Mouse (Mus musculus) heart, postnatal 0 days (tissue): Measurements from ENCODE around the gene Atg3.

Experiments used
- CTCF ChIP-seq: IDR thresholded peaks from 2 replicates; pipeline ENCODE4 v1.5.1; 2016; ENCODE audit warnings: antibody characterized with exemption, control low read depth, low read depth
- EP300 ChIP-seq: IDR thresholded peaks from 2 replicates; pipeline ENCODE4 v1.6.1; 2016; ENCODE audit warnings: antibody characterized with exemption, low read depth

DNA sequence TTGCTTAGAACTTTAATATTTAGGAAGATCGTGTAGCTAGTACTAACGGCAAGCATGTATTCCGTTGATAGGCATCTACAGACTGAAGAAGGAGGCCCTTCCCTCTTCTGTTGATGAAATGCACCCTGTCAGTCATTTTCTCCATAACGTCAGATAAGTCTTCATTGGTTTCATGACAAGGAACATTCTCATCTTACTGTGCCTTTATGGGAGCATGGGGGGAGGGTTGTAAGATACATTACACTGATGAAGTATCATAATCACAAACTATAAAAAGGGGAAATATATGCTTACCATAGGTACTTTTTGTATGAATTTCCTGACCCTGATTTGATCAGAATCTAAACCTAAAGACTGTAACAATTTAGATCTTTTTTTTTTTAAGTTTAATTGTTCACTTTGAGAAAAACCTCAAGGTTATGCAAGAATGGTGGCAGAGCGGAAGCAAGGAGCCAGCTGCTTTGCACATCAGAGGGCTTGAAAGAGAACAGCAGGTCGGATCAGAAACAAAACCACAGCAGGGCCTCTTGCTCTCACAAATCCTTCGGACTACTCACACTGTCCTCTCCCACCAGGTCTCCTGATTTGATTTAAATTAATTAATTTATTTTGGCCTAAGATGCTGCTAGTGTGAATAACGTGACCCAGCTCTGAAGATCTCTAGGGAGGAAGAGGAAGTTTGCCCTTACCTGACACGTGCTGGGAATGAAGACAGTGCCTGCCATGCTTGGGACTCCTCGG is 65.2 kb downstream of the Atg3 start, which contains the start of gene Btla:
- TF ChIP-seq CTCF = no peak
- TF ChIP-seq EP300 = no peak
